Mouse (Mus musculus) adipocyte (in vitro differentiated cells): Measurements from ENCODE around the gene Atxn7l3.
"Not testable (repeated sequence)": the region's sequence is repeated elsewhere in the genome, so short reads cannot be mapped to it uniquely, and the experiment has no call there.

Experiments
- DNase-seq: peaks from one replicate; pipeline ENCODE4 v3.0.0-alpha.2; 2016; ENCODE audit warnings: low spot score

Gene Atxn7l3

GRCm38 (mm10) chr11:102294887-102295597 is 1.4 kb downstream of the Atxn7l3 start:
- DNase-seq, result peak; percentile 70

GRCm38 (mm10) chr11:102294416-102294815 is 2.0 kb downstream of the Atxn7l3 start:
- no peak for DNase-seq

DNA sequence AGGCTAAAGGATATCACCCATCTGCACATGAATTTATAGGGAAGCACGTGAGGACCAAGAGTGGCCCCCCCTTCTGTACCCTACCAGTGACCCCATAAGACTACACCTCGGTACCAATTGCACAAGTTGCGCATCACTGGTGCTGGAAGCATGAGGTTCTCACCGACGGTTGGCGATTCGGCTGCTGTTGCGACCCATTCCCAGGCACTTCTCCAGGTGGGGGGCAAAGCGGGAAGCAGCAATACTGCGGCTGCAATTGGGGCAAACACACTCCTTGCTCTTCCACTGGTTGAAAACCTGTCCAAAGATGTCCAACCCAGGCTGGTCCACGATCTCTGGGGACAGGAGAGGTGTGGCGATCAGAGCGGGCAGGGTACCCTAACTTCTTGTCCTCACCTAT is 2.5 kb downstream of the Atxn7l3 start:
- no peak for DNase-seq

GRCm38 (mm10) chr11:102291051-102291535 is 5.3 kb downstream of the Atxn7l3 start:
- DNase-seq, result no peak

- no peak for DNase-seq
Measured at GRCm38 (mm10) chr11:102290141-102290540, 6.3 kb downstream of the Atxn7l3 start.

- DNase-seq, result no peak
Measured at GRCm38 (mm10) chr11:102289511-102290100, 6.8 kb downstream of the Atxn7l3 start.

GRCm38 (mm10) chr11:102288913-102289312 is 7.5 kb downstream of the Atxn7l3 start:
- peak; percentile 57 for DNase-seq

GRCm38 (mm10) chr11:102288027-102288804 is 8.2 kb downstream of the Atxn7l3 start:
- no peak for DNase-seq

DNA sequence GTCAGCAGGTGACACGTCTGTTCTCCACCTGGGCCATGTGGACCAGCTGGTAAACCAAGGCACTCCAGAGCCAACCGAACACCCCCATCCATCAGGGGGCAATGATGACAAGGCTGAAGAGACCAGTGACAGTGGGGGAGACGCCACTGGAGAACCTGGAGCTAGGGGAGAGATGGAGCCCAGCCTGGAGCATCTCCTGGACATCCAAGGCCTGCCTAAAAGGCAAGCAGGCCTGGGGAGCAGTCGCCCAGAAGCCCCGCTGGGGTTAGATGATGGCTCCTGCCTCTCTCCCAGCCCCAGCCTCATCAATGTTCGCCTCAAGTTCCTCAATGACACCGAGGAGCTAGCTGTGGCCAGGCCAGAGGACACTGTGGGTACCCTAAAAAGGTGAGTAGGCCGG is 8.9 kb downstream of the Atxn7l3 start:
- no peak for DNase-seq

- DNase-seq, result no peak
Measured at GRCm38 (mm10) chr11:102285095-102285834, 11.2 kb downstream of the Atxn7l3 start.

DNA sequence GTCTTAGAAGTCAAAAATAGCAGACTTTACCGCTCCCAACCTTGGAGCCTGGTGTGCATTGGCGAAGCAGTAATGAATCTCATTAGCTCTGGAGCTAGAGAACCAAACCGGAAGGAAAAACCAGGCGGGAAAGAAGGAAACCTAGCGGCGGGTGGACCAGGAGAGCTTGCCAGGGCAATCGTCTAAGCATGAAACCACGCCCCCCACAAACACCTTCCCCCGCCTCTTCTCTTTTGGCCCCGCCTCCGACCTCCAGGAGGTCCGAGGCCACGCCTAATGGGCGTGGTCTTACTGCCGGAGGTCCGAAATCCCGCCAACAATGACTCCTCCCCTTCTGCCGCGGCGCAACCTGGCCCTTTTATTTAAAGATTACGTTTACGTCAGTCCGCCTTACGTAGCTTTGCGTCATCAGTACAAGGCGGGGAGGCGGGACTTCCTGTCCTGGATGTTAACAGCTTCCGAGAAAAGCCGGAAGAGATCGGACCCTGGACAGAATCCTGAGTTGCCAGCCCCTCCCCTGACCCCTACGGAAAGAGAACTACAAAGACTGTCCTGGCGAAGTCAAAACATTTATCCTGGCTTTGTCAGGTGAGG is 11.8 kb downstream of the Atxn7l3 start, which contains the start of gene Tmub2:
Tmub2 (plus strand) TSS at position 431 of the 594 bp plus-strand sequence.
- DNase-seq, result peak; percentile 97

DNA sequence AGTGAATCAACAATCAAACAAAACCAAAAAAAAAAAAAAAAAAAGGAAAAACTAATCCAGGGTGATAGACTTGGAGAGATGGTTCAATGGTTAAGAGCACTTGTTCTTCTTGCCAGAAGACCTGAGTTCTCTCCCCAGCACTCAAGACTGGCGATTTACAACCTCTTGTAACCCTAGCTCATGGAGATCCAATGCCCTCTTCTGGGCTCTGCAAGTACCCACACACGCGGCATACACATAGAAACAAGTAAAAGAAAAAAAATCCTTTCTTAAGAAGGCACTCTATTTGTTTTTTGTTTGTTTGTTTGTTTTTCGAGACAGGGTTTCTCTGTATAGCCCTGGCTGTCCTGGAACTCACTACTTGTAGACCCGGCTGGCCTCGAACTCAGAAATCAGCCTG is 12.5 kb downstream of the Atxn7l3 start:
- no peak for DNase-seq

DNA sequence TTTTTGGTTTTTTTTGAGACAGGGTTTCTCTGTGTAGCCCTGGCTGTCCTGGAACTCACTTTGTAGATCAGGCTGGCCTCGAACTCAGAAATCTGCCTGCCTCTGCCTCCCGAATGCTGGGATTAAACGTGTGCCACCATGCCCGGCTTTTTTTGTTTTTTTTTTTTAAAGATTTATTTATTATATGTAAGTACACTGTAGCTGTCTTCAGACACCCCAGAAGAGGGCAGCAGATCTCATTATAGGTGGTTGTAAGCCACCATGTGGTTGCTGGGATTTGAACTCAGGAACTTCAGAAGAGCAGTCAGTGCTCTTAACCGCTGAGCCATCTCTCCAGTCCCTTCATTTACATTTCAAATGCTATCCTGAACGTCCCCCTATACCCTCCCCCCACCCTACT is 16.2 kb downstream of the Atxn7l3 start:
- not testable (repeated sequence) for DNase-seq

DNA sequence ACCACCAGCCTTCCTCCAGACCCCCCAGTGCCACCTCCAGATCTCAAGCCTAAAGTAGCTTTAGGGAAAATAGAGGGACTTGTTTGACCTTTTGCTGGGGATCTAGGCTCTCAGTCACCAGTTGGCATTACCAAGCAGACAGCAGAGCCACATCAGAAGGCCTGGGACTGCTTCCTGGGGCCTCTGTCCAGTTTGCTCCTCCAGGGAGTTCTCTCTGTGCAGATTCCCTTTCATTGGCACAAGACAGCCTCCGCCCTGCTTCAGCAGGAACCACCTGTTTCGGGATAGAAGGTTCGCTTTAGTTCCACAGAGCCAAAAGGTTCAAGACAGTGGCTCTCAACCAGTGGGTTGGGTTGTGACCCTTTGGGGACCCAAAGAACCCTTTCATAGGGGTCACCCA is 16.8 kb downstream of the Atxn7l3 start:
- peak; percentile 38 for DNase-seq

GRCm38 (mm10) chr11:102277754-102278153 is 18.7 kb downstream of the Atxn7l3 start:
- DNase-seq, result no peak

- no peak for DNase-seq
Measured at GRCm38 (mm10) chr11:102276411-102276915, 20.0 kb downstream of the Atxn7l3 start.

GRCm38 (mm10) chr11:102268520-102269244 is 27.7 kb downstream of the Atxn7l3 start, which contains the start of gene Asb16:
TSS of gene Asb16 (plus strand) at chr11:102268743.
- DNase-seq, result no peak

- peak; percentile 82 for DNase-seq
Measured at GRCm38 (mm10) chr11:102267480-102267879, 29.0 kb downstream of the Atxn7l3 start.

GRCm38 (mm10) chr11:102266631-102267355 is 29.6 kb downstream of the Atxn7l3 start:
- no peak for DNase-seq

- no peak for DNase-seq
Measured at GRCm38 (mm10) chr11:102265816-102266215, 30.6 kb downstream of the Atxn7l3 start.
